Mouse (Mus musculus): ENCODE measurements around the gene Brd9.
"Not testable (repeated sequence)": the region's sequence is repeated elsewhere in the genome, so short reads cannot be mapped to it uniquely, and the experiment has no call there.

The Brd9 gene

GRCm38 (mm10) chr13:73990325-73990724 is 52.7 kb downstream of the Brd9 start:
- in situ Hi-C loops (cut with MboI, MseI), result no loop called here

GRCm38 (mm10) chr13:73990761-73991160 is 53.1 kb downstream of the Brd9 start:
- in situ Hi-C loops (cut with MboI, MseI), result no loop called here

- in situ Hi-C loops (cut with MboI, MseI), result no loop called here
Observed at GRCm38 (mm10) chr13:73991267-73991666, 53.7 kb downstream of the Brd9 start.

- in situ Hi-C loops (cut with MboI, MseI), result no loop called here
Observed at GRCm38 (mm10) chr13:73996456-73996855, 58.8 kb downstream of the Brd9 start.

- in situ Hi-C loops (cut with MboI, MseI), result no loop called here
Observed at GRCm38 (mm10) chr13:74000519-74000918, 62.9 kb downstream of the Brd9 start.

GRCm38 (mm10) chr13:74000961-74001360 is 63.4 kb downstream of the Brd9 start:
- in situ Hi-C loops (cut with MboI, MseI), result no loop called here

- in situ Hi-C loops (cut with MboI, MseI), result no loop called here
Observed at GRCm38 (mm10) chr13:74001492-74001891, 63.9 kb downstream of the Brd9 start.

- in situ Hi-C loops (cut with MboI, MseI), result not testable (repeated sequence)
Observed at GRCm38 (mm10) chr13:74006881-74007280, 69.3 kb downstream of the Brd9 start.

- in situ Hi-C loops (cut with MboI, MseI), result not testable (repeated sequence)
Observed at GRCm38 (mm10) chr13:74008216-74008615, 70.6 kb downstream of the Brd9 start.

- in situ Hi-C loops (cut with MboI, MseI), result no loop called here
Observed at GRCm38 (mm10) chr13:74008948-74009718, 71.5 kb downstream of the Brd9 start, which contains the start of gene Tppp. Gene Tppp (plus strand): TSS chr13:74009407.

- in situ Hi-C loops (cut with MboI, MseI), result no loop called here
Observed at GRCm38 (mm10) chr13:74009791-74010614, 72.4 kb downstream of the Brd9 start.
